Mouse (Mus musculus): ENCODE data around the gene Ccdc148.

- no peak for TF ChIP-seq MYB (IDR thresholded peaks at IDR 0.05; ENCODE audit: low read depth, low read length)
- no peak for TF ChIP-seq EP300 (IDR thresholded peaks at IDR 0.05; ENCODE audit: low read depth in 1 of 2, low read length in 2 of 2)
- no peak for TF ChIP-seq NRF1 (IDR thresholded peaks at IDR 0.05; ENCODE audit: insufficient read depth, low read depth, low read length, poor library complexity, severe bottlenecking)
- no peak for TF ChIP-seq CHD2 (IDR thresholded peaks at IDR 0.05; ENCODE audit: low read length)
- no peak for TF ChIP-seq CTCF (IDR thresholded peaks at IDR 0.05 in 2 of 3, conservative IDR thresholded peaks at IDR 0.05 in 1 of 3; ENCODE audit: control insufficient read depth in 1 of 3, insufficient read depth in 1 of 3, low read depth in 2 of 3, low read length in 3 of 3, poor library complexity in 1 of 3, severe bottlenecking in 1 of 3)
- no peak for TF ChIP-seq POLR2A (IDR thresholded peaks at IDR 0.05; ENCODE audit: control insufficient read depth in 1 of 2, insufficient read depth in 1 of 2, low read depth in 1 of 2, low read length in 2 of 2, poor library complexity in 1 of 2)
- TF ChIP-seq MAX (IDR thresholded peaks at IDR 0.05; ENCODE audit: low read length): no peak
- TF ChIP-seq RAD21 (IDR thresholded peaks at IDR 0.05; ENCODE audit: low read depth, low read length): no peak
- no peak for TF ChIP-seq ELF1 (IDR thresholded peaks at IDR 0.05; ENCODE audit: low read depth, low read length)
- no peak for TF ChIP-seq MYC (IDR thresholded peaks at IDR 0.05; ENCODE audit: low read depth, low read length)
- no peak for TF ChIP-seq ETS1 (IDR thresholded peaks at IDR 0.05; ENCODE audit: low read depth, low read length)
- no peak for TF ChIP-seq BHLHE40 (IDR thresholded peaks at IDR 0.05; ENCODE audit: borderline replicate concordance, low read depth, low read length)
- TF ChIP-seq SIN3A (IDR thresholded peaks at IDR 0.05; ENCODE audit: low read length): no peak
Measured at GRCm38 (mm10) chr2:58794489-58794888, 366.0 kb downstream of the Ccdc148 start.

Measured in MEL (cell line).